Mouse (Mus musculus) embryonic facial prominence, embryonic 13.5 days (tissue): ENCODE measurements around the gene Usf3. TPM values are rescaled to one million over a fixed set of nuclear protein-coding genes. Genes with fewer than 3 reads are reported as not detected.

Experiments
- ATAC-seq: fragments of 200-750 bp; cut with Nextera tagmentation; 2 replicates; pipeline ENCODE4 v1.8.0; 2017; ENCODE audit warnings: low read depth; ENCODE audit not compliant: insufficient number of reproducible peaks, insufficient read depth, low FRiP score, low TSS enrichment
- H3K27ac ChIP-seq: fragments of 300-500 bp; sonication (generic); 2 replicates; pipeline ENCODE4 v1.5.1; 2015; ENCODE audit warnings: moderate library complexity, mild to moderate bottlenecking, inconsistent platforms
- H3K27me3 ChIP-seq: fragments of 300-500 bp; sonication (generic); 2 replicates; pipeline ENCODE4 v1.6.1; 2015; ENCODE audit warnings: mild to moderate bottlenecking, inconsistent platforms
- H3K36me3 ChIP-seq: fragments of 300-500 bp; sonication (generic); 2 replicates; pipeline ENCODE4 v1.6.1; 2015; ENCODE audit warnings: mild to moderate bottlenecking, inconsistent platforms
- H3K4me1 ChIP-seq: fragments of 300-500 bp; sonication (generic); 2 replicates; pipeline ENCODE4 v1.6.1; 2015; ENCODE audit warnings: inconsistent platforms
- H3K4me2 ChIP-seq: fragments of 300-500 bp; sonication (generic); 2 replicates; pipeline ENCODE4 v1.6.1; 2015; ENCODE audit warnings: moderate library complexity, mild to moderate bottlenecking, inconsistent platforms
- H3K4me3 ChIP-seq: fragments of 300-500 bp; sonication (generic); 2 replicates; pipeline ENCODE4 v1.5.1; 2015; ENCODE audit warnings: mild to moderate bottlenecking, inconsistent platforms
- H3K9ac ChIP-seq: fragments of 300-500 bp; sonication (generic); 2 replicates; pipeline ENCODE4 v1.6.1; 2015; ENCODE audit warnings: mild to moderate bottlenecking, inconsistent platforms
- H3K9me3 ChIP-seq: fragments of 300-500 bp; sonication (generic); 2 replicates; pipeline ENCODE4 v1.6.1; 2016; ENCODE audit warnings: inconsistent platforms
- WGBS: fragments of 180-500 bp; shearing (Covaris S2); methylation state at CpG from one replicate; pipeline ENCODE4 v1.1.7; 2015; ENCODE audit warnings: mixed read lengths; 5-methylcytosine and 5-hydroxymethylcytosine counted together
- polyA plus RNA-seq: library from polyadenylated mRNA; unstranded; fragments of >200 nt; fragmentation: Nextera tagmentation; extraction: Ambion mirVana; gene quantifications from 2 replicates; pipeline ENCODE4 v1.2.1, GENCODE M21; 2015

Usf3 gene
- polyA plus RNA-seq, 1 experiment from 2014 or later: 2.6 TPM

- Histone ChIP-seq H3K27ac (peak overlapping the region; percentile 98), H3K4me3 (peak overlapping the region; percentile 100), H3K4me2 (peak overlapping the region; percentile 60), H3K36me3 (no peaks in the 10 kb centered on the region), H3K9me3 (no peaks in the 10 kb centered on the region), H3K9ac (peak overlapping the region; percentile 96), H3K27me3 (no peaks in the 10 kb centered on the region), H3K4me1 (peaks cover 19% of the 10 kb centered on the region)
- WGBS: under 1% methylated on average over 32 of the region's 44 CpGs
- peak; percentile 65 for ATAC-seq
Observed at GRCm38 (mm10) chr16:44140186-44140787, 32.8 kb upstream of the Usf3 start.

- Histone ChIP-seq H3K4me3 (peak overlapping the region; percentile 100), H3K9ac (no peak overlapping the region), H3K27ac (no peak overlapping the region), H3K27me3 (no peaks in the 10 kb centered on the region), H3K4me1 (peaks cover 19% of the 10 kb centered on the region), H3K36me3 (no peaks in the 10 kb centered on the region), H3K9me3 (no peaks in the 10 kb centered on the region), H3K4me2 (peak overlapping the region; percentile 60)
- ATAC-seq: no peak
- 58% methylated on average over 6 of the region's 6 CpGs for WGBS
Observed at GRCm38 (mm10) chr16:44141483-44141882, 31.6 kb upstream of the Usf3 start.

- H3K4me3 ChIP-seq: no peak overlapping the region
- H3K9ac ChIP-seq: no peak overlapping the region
- no peaks in the 10 kb centered on the region for H3K9me3 ChIP-seq
- H3K4me2 ChIP-seq: no peak overlapping the region
- no peaks in the 10 kb centered on the region for H3K4me1 ChIP-seq
- no peaks in the 10 kb centered on the region for H3K36me3 ChIP-seq
- no peak overlapping the region for H3K27ac ChIP-seq
- no peaks in the 10 kb centered on the region for H3K27me3 ChIP-seq
- no peak for ATAC-seq
- WGBS: 88% methylated on average over 1 of the region's 1 CpGs
Observed at GRCm38 (mm10) chr16:44149002-44149767, 23.9 kb upstream of the Usf3 start.

GRCm38 (mm10) chr16:44154497-44155057 is 18.5 kb upstream of the Usf3 start:
- H3K9ac ChIP-seq: no peak overlapping the region
- peaks cover 17% of the 10 kb centered on the region for H3K36me3 ChIP-seq
- H3K4me3 ChIP-seq: no peak overlapping the region
- WGBS: 70% methylated on average over 6 of the region's 6 CpGs
- H3K4me1 ChIP-seq: no peaks in the 10 kb centered on the region
- H3K27me3 ChIP-seq: no peaks in the 10 kb centered on the region
- H3K4me2 ChIP-seq: no peak overlapping the region
- no peak for ATAC-seq
- H3K9me3 ChIP-seq: no peaks in the 10 kb centered on the region
- H3K27ac ChIP-seq: no peak overlapping the region

GRCm38 (mm10) chr16:44159325-44159724 is 13.7 kb upstream of the Usf3 start:
- no peak overlapping the region for H3K4me2 ChIP-seq
- 95% methylated on average over 7 of the region's 7 CpGs for WGBS
- H3K27me3 ChIP-seq: no peaks in the 10 kb centered on the region
- H3K4me3 ChIP-seq: no peak overlapping the region
- ATAC-seq: no peak
- no peaks in the 10 kb centered on the region for H3K4me1 ChIP-seq
- no peak overlapping the region for H3K27ac ChIP-seq
- H3K9ac ChIP-seq: no peak overlapping the region
- peaks cover 22% of the 10 kb centered on the region for H3K36me3 ChIP-seq
- no peaks in the 10 kb centered on the region for H3K9me3 ChIP-seq

- no peak for ATAC-seq
- H3K27ac ChIP-seq: no peak overlapping the region
- 91% methylated on average over 2 of the region's 2 CpGs for WGBS
- no peaks in the 10 kb centered on the region for H3K9me3 ChIP-seq
- no peak overlapping the region for H3K9ac ChIP-seq
- peaks cover 11% of the 10 kb centered on the region for H3K36me3 ChIP-seq
- H3K4me3 ChIP-seq: no peak overlapping the region
- H3K4me2 ChIP-seq: no peak overlapping the region
- H3K27me3 ChIP-seq: no peaks in the 10 kb centered on the region
- peaks cover 12% of the 10 kb centered on the region; the same call in 1 of the 2 replicates for H3K4me1 ChIP-seq
Observed at GRCm38 (mm10) chr16:44163831-44164230, 9.2 kb upstream of the Usf3 start.

- Histone ChIP-seq H3K9ac (no peak overlapping the region), H3K27ac (no peak overlapping the region), H3K4me1 (peaks cover 12% of the 10 kb centered on the region; the same call in 1 of the 2 replicates), H3K4me3 (no peak overlapping the region), H3K9me3 (no peaks in the 10 kb centered on the region), H3K36me3 (peaks cover under 1% of the 10 kb centered on the region; the same call in 1 of the 2 replicates), H3K4me2 (no peak overlapping the region), H3K27me3 (no peaks in the 10 kb centered on the region)
- WGBS: 56% methylated on average over 3 of the region's 3 CpGs
- ATAC-seq: no peak
Observed at GRCm38 (mm10) chr16:44165182-44165581, 7.9 kb upstream of the Usf3 start.

GRCm38 (mm10) chr16:44168990-44169389 is 4.1 kb upstream of the Usf3 start:
- Histone ChIP-seq H3K4me1 (peaks cover 13% of the 10 kb centered on the region), H3K4me3 (no peak overlapping the region), H3K9ac (no peak overlapping the region), H3K9me3 (no peaks in the 10 kb centered on the region), H3K36me3 (no peaks in the 10 kb centered on the region), H3K27me3 (no peaks in the 10 kb centered on the region), H3K4me2 (no peak overlapping the region), H3K27ac (no peak overlapping the region)
- ATAC-seq: no peak
- 76% methylated on average over 4 of the region's 4 CpGs for WGBS

GRCm38 (mm10) chr16:44172297-44173154 is 520 bp upstream of the Usf3 start:
- H3K9me3 ChIP-seq: no peaks in the 10 kb centered on the region
- no peaks in the 10 kb centered on the region for H3K36me3 ChIP-seq
- H3K27me3 ChIP-seq: no peaks in the 10 kb centered on the region
- peak overlapping the region; percentile 94 for H3K9ac ChIP-seq
- H3K4me1 ChIP-seq: peaks cover 14% of the 10 kb centered on the region
- peak; percentile 100 for ATAC-seq
- H3K4me2 ChIP-seq: peak overlapping the region; percentile 63
- H3K4me3 ChIP-seq: peak overlapping the region; percentile 86
- peak overlapping the region; percentile 94 for H3K27ac ChIP-seq
- WGBS: under 1% methylated on average over 26 of the region's 26 CpGs

- ATAC-seq: no peak
- H3K27ac ChIP-seq: peak overlapping the region; percentile 94
- whole genome bisulfite sequencing: 17% methylated on average over 7 of the region's 7 CpGs
Observed at GRCm38 (mm10) chr16:44173966-44174530, 1.0 kb downstream of the Usf3 start.

GRCm38 (mm10) chr16:44175001-44175400 is 2.0 kb downstream of the Usf3 start:
- ATAC-seq: no peak

More at GRCm38 (mm10) chr16:44173966-44174530, 1.0 kb downstream of the Usf3 start:
- H3K4me2 ChIP-seq: peak overlapping the region; percentile 63
- peaks cover 14% of the 10 kb centered on the region for H3K4me1 ChIP-seq
- no peaks in the 10 kb centered on the region for H3K9me3 ChIP-seq
- peak overlapping the region; percentile 94 for H3K9ac ChIP-seq
- no peaks in the 10 kb centered on the region for H3K27me3 ChIP-seq
- peak overlapping the region; percentile 86 for H3K4me3 ChIP-seq
- H3K36me3 ChIP-seq: no peaks in the 10 kb centered on the region

More at GRCm38 (mm10) chr16:44175001-44175400, 2.0 kb downstream of the Usf3 start:
- Histone ChIP-seq H3K4me3 (no peak overlapping the region), H3K9me3 (no peaks in the 10 kb centered on the region), H3K4me1 (peaks cover 14% of the 10 kb centered on the region), H3K9ac (no peak overlapping the region), H3K36me3 (no peaks in the 10 kb centered on the region), H3K4me2 (peak overlapping the region; percentile 63), H3K27me3 (no peaks in the 10 kb centered on the region), H3K27ac (no peak overlapping the region)
- 81% methylated on average over 1 of the region's 1 CpGs for WGBS
